Mouse (Mus musculus) hindbrain, embryonic 16.5 days (tissue): ENCODE measurements around the gene Ctsq. TPM values are rescaled to one million over a fixed set of nuclear protein-coding genes. Genes with fewer than 3 reads are reported as not detected.
"Not testable (repeated sequence)": the region's sequence is repeated elsewhere in the genome, so short reads cannot be mapped to it uniquely, and the experiment has no call there.

Experiments
- ATAC-seq: fragments of 200-750 bp; cut with Nextera tagmentation; 2 replicates; pipeline ENCODE4 v1.8.0; 2017; ENCODE audit warnings: moderate TSS enrichment, moderate library complexity
- H3K27ac ChIP-seq: fragments of 300-500 bp; sonication (generic); 2 replicates; pipeline ENCODE4 v1.5.1; 2014; ENCODE audit warnings: low read depth, mild to moderate bottlenecking, control low read depth, low read length, moderate library complexity
- H3K27me3 ChIP-seq: fragments of 300-500 bp; sonication (generic); replicated peaks from 2 replicates; pipeline ENCODE4 v1.6.1; 2014; ENCODE audit warnings: low read length; ENCODE audit not compliant: control insufficient read depth, insufficient read depth
- H3K36me3 ChIP-seq: fragments of 300-500 bp; sonication (generic); 2 replicates; pipeline ENCODE4 v1.6.1; 2014; ENCODE audit warnings: mild to moderate bottlenecking, low read length, moderate library complexity, mixed read lengths; ENCODE audit not compliant: control insufficient read depth, insufficient read depth
- H3K4me1 ChIP-seq: fragments of 300-500 bp; sonication (generic); 2 replicates; pipeline ENCODE4 v1.6.1; 2014; ENCODE audit warnings: low read depth, low read length; ENCODE audit not compliant: control insufficient read depth, insufficient read depth
- H3K4me2 ChIP-seq: fragments of 300-500 bp; sonication (generic); 2 replicates; pipeline ENCODE4 v1.6.1; 2014; ENCODE audit warnings: mild to moderate bottlenecking, low read length, control low read depth, moderate library complexity
- H3K4me3 ChIP-seq: fragments of 300-500 bp; sonication (generic); 2 replicates; pipeline ENCODE4 v1.5.1; 2014; ENCODE audit warnings: mild to moderate bottlenecking, low read length, control low read depth, moderate library complexity
- H3K9ac ChIP-seq: fragments of 300-500 bp; sonication (generic); 2 replicates; pipeline ENCODE4 v1.6.1; 2014; ENCODE audit warnings: low read depth, mild to moderate bottlenecking, control low read depth, low read length, moderate library complexity
- H3K9me3 ChIP-seq: fragments of 300-500 bp; sonication (generic); 2 replicates; pipeline ENCODE4 v1.6.1; 2014; ENCODE audit warnings: mild to moderate bottlenecking, low read length, moderate library complexity; ENCODE audit not compliant: control insufficient read depth
- WGBS: fragments of 180-500 bp; shearing (Covaris S2); extraction: QIAGEN DNeasy Blood & Tissue Kit; methylation state at CpG from one replicate; pipeline ENCODE4 v1.1.7; 2014; 5-methylcytosine and 5-hydroxymethylcytosine counted together
- polyA plus RNA-seq: library from polyadenylated mRNA; unstranded; fragments of >200 nt; fragmentation: Nextera tagmentation; extraction: Ambion mirVana; gene quantifications from 2 replicates; pipeline ENCODE4 v1.2.1, GENCODE M21; 2015

Ctsq gene
- polyA plus RNA-seq = not detected in 2 replicates

GRCm38 (mm10) chr13:61040531-61040930 lies at the start of gene Ctsq:
Ctsq (minus strand) TSS chr13:61040631.
- no peak within 1 kb of the TSS for H3K4me3 ChIP-seq
- H3K4me2 ChIP-seq = no peak within 1 kb of the TSS
- 70% methylated on average over 3 of the region's 3 CpGs for WGBS
- no peak within 1 kb of the TSS for H3K9ac ChIP-seq
- no peak within 1 kb of the TSS for H3K27ac ChIP-seq
- H3K4me1 ChIP-seq = no peaks in the 10 kb centered on the region
- H3K9me3 ChIP-seq = peaks cover 9% of the 10 kb centered on the region; the same call in 1 of the 2 replicates
- no peaks in the 10 kb centered on the region for H3K27me3 ChIP-seq
- H3K36me3 ChIP-seq = no peaks in the 10 kb centered on the region
- no peak for ATAC-seq

GRCm38 (mm10) chr13:61022785-61023184 lies 17.6 kb downstream of the Ctsq start:
- Histone ChIP-seq H3K36me3 (no peaks in the 10 kb centered on the region), H3K4me3 (no peak overlapping the region), H3K4me1 (no peaks in the 10 kb centered on the region), H3K9ac (no peak overlapping the region), H3K4me2 (no peak overlapping the region), H3K9me3 (peaks cover 27% of the 10 kb centered on the region), H3K27me3 (no peaks in the 10 kb centered on the region), H3K27ac (no peak overlapping the region)
- WGBS = 93% methylated on average over 3 of the region's 3 CpGs
- no peak for ATAC-seq

GRCm38 (mm10) chr13:61021844-61022243 lies 18.6 kb downstream of the Ctsq start:
- Histone ChIP-seq H3K36me3 (no peaks in the 10 kb centered on the region), H3K9me3 (peaks cover 24% of the 10 kb centered on the region), H3K27ac (no peak overlapping the region), H3K27me3 (no peaks in the 10 kb centered on the region), H3K9ac (no peak overlapping the region), H3K4me2 (no peak overlapping the region), H3K4me1 (no peaks in the 10 kb centered on the region), H3K4me3 (no peak overlapping the region)
- ATAC-seq = no peak
- 82% methylated on average over 6 of the region's 6 CpGs for WGBS

GRCm38 (mm10) chr13:61010171-61010570 lies 30.3 kb downstream of the Ctsq start:
- Histone ChIP-seq H3K27ac (no peak overlapping the region), H3K36me3 (no peaks in the 10 kb centered on the region), H3K9ac (no peak overlapping the region), H3K4me3 (no peak overlapping the region), H3K27me3 (no peaks in the 10 kb centered on the region), H3K4me2 (no peak overlapping the region), H3K9me3 (peaks cover 18% of the 10 kb centered on the region), H3K4me1 (no peaks in the 10 kb centered on the region)
- no peak for ATAC-seq
- 83% methylated on average over 4 of the region's 4 CpGs for WGBS

GRCm38 (mm10) chr13:61005859-61006258 lies 34.6 kb downstream of the Ctsq start, which contains the start of gene Ctsj:
Ctsj (minus strand) TSS chr13:61005959.
- ATAC-seq = no peak
- no peak within 1 kb of the TSS for H3K4me3 ChIP-seq
- peaks cover 18% of the 10 kb centered on the region for H3K9me3 ChIP-seq
- no peak within 1 kb of the TSS for H3K27ac ChIP-seq
- no peaks in the 10 kb centered on the region for H3K4me1 ChIP-seq
- H3K4me2 ChIP-seq = no peak within 1 kb of the TSS
- no peaks in the 10 kb centered on the region for H3K27me3 ChIP-seq
- no peaks in the 10 kb centered on the region for H3K36me3 ChIP-seq
- no peak within 1 kb of the TSS for H3K9ac ChIP-seq
- 92% methylated on average over 3 of the region's 3 CpGs for WGBS

GRCm38 (mm10) chr13:60997600-60997999 lies 42.8 kb downstream of the Ctsq start:
- no peaks in the 10 kb centered on the region for H3K4me1 ChIP-seq
- H3K4me3 ChIP-seq = no peak overlapping the region
- H3K9ac ChIP-seq = no peak overlapping the region
- no peaks in the 10 kb centered on the region for H3K27me3 ChIP-seq
- H3K36me3 ChIP-seq = no peaks in the 10 kb centered on the region
- no peak overlapping the region for H3K27ac ChIP-seq
- 55% methylated on average over 2 of the region's 2 CpGs for WGBS
- no peak overlapping the region for H3K4me2 ChIP-seq
- H3K9me3 ChIP-seq = peaks cover 11% of the 10 kb centered on the region
- no peak for ATAC-seq

GRCm38 (mm10) chr13:60986915-60987314 lies 53.5 kb downstream of the Ctsq start:
- H3K4me1 ChIP-seq, H3K9me3 ChIP-seq, H3K4me3 ChIP-seq, H3K9ac ChIP-seq, H3K27me3 ChIP-seq, H3K36me3 ChIP-seq, H3K27ac ChIP-seq, ATAC-seq, H3K4me2 ChIP-seq: not testable (repeated sequence)
- 81% methylated on average over 4 of the region's 5 CpGs for WGBS

Other genes starting within 250 kb of the Ctsq start
- not detected in 2 replicates for gene Ctsll3, start 237.8 kb downstream of the Ctsq start, polyA plus RNA-seq
- gene 4930486L24Rik, start 176.2 kb downstream of the Ctsq start, polyA plus RNA-seq = 0.33 TPM in 1 of 2 replicates, not detected in the other
- gene Gm49392, start 143.7 kb downstream of the Ctsq start, polyA plus RNA-seq = 0.35 TPM in 1 of 2 replicates, not detected in the other
- 1.6 and 1.9 TPM in 2 replicates for gene Ctla2b, start 143.2 kb downstream of the Ctsq start, polyA plus RNA-seq
- gene Tpbpb, start 135.8 kb downstream of the Ctsq start, polyA plus RNA-seq = not detected in 2 replicates
- gene Gm49393, start 105.0 kb downstream of the Ctsq start, polyA plus RNA-seq = 0.36 TPM in 1 of 2 replicates, not detected in the other
- 0.65 and 1.3 TPM in 2 replicates for gene Gm49391, start 104.1 kb downstream of the Ctsq start, polyA plus RNA-seq
- 18.7 and 26.9 TPM in 2 replicates for gene Ctla2a, start 104.0 kb downstream of the Ctsq start, polyA plus RNA-seq
- gene Tpbpa, start 98.6 kb downstream of the Ctsq start, polyA plus RNA-seq = not detected in 2 replicates
- gene Ctsj, start 34.7 kb downstream of the Ctsq start, polyA plus RNA-seq = not detected in 2 replicates
- gene Ctsr, start 123.6 kb upstream of the Ctsq start, polyA plus RNA-seq = not detected in 2 replicates
- gene Cts6, start 162.8 kb upstream of the Ctsq start, polyA plus RNA-seq = not detected in 2 replicates
- not detected in 2 replicates for gene Cts8, start 214.7 kb upstream of the Ctsq start, polyA plus RNA-seq
- gene Gm49398, start 248.2 kb upstream of the Ctsq start, polyA plus RNA-seq = not detected in 2 replicates